Mouse (Mus musculus): ENCODE measurements around the gene Sema6b.

GRCm38 (mm10) chr17:56139355-56139754 lies 788 bp downstream of the Sema6b start:
- 0 out of 2 replicates have a peak, but pooled peaks have one; percentile 8 for TF ChIP-seq POLR2A (IDR thresholded peaks at IDR 0.05; ENCODE audit: insufficient read depth, low read depth, low read length)
- TF ChIP-seq CTCF (IDR thresholded peaks at IDR 0.05; ENCODE audit: insufficient read depth, low read depth, low read length) = no peak

All from olfactory bulb, adult 2 months (tissue).